Mouse (Mus musculus) limb, embryonic 10.5 days (tissue): ENCODE data around the gene Brd3. TPM values are rescaled to one million over a fixed set of nuclear protein-coding genes. Genes with fewer than 3 reads are reported as not detected.

Experiments used
- DNase-seq: peaks from one replicate; pipeline ENCODE4 v3.0.0-alpha.2; 2017; ENCODE audit warnings: low spot score
- H3K27ac ChIP-seq: fragments of 300-500 bp; sonication (generic); 2 replicates; pipeline ENCODE4 v1.5.1; 2016; ENCODE audit warnings: mild to moderate bottlenecking
- H3K27me3 ChIP-seq: fragments of 300-500 bp; sonication (generic); 2 replicates; pipeline ENCODE4 v1.6.1; 2016; ENCODE audit warnings: low read depth, mild to moderate bottlenecking; ENCODE audit not compliant: poor library complexity, severe bottlenecking
- H3K36me3 ChIP-seq: fragments of 300-500 bp; sonication (generic); 2 replicates; pipeline ENCODE4 v1.6.1; 2016; ENCODE audit warnings: mild to moderate bottlenecking, moderate library complexity
- H3K4me1 ChIP-seq: fragments of 300-500 bp; sonication (generic); 2 replicates; pipeline ENCODE4 v1.6.1; 2016
- H3K4me3 ChIP-seq: fragments of 300-500 bp; sonication (generic); 2 replicates; pipeline ENCODE4 v1.5.1; 2016; ENCODE audit warnings: mild to moderate bottlenecking, moderate library complexity
- H3K9me3 ChIP-seq: fragments of 300-500 bp; sonication (generic); replicated peaks from 2 replicates; pipeline ENCODE4 v1.6.1; 2016; ENCODE audit warnings: mild to moderate bottlenecking
- whole genome bisulfite sequencing: fragments of 180-500 bp; shearing (Covaris S2); methylation state at CpG from one replicate; pipeline ENCODE4 v1.1.7; 2016; 5-methylcytosine and 5-hydroxymethylcytosine counted together
- polyA plus RNA-seq: library from polyadenylated mRNA; unstranded; fragments of >200 nt; fragmentation: Nextera tagmentation; extraction: Ambion mirVana; gene quantifications from 2 replicates; pipeline ENCODE4 v1.2.1, GENCODE M21; 2016

Gene Brd3
- polyA plus RNA-seq, 1 experiment from 2014 or later = 193 TPM

DNA sequence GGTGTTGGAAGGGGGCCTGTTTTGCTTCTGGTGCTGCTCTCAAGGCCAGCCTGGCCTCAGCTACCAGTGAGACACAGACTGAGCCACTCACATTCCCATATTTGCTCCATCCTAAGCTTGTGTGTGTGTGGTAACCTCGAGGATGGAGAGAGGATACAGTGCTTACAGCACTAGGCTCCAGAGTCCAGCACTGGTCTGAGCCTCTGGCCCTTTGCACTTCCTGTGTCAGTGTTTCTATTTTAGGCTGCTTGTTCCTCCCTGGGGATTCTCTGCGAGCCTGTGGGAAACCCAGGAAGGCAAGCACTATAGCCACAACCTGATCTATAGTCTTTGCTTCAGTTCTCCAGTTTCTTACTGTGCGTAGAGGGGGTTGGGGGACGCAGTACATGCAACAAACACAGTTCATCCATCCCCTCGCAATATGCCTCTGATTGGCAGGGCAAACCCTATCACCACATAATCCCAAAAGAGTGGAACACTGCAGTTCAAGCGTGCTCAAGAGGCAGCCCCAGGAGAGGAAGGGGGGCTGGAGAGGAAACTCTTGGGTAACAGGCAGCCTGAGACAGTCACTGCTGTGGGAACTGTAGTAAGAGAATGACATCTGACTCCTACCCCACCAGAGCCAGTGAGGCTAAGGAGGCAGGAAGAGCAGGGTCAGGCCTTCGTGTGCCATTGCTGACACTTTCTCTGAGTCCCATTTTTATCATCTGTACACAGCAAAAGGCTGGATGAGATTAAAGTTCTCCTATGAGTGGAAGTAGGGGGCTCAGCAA lies 3.2 kb downstream of the Brd3 start:
- Histone ChIP-seq H3K27me3 (no peaks in the 10 kb centered on the region), H3K36me3 (no peaks in the 10 kb centered on the region), H3K4me1 (peaks cover 27% of the 10 kb centered on the region), H3K9me3 (no peaks in the 10 kb centered on the region), H3K27ac (peak overlapping the region; percentile 51), H3K4me3 (no peak overlapping the region)
- WGBS = 73% methylated on average over 7 of the region's 7 CpGs
- DNase-seq = no peak

DNA sequence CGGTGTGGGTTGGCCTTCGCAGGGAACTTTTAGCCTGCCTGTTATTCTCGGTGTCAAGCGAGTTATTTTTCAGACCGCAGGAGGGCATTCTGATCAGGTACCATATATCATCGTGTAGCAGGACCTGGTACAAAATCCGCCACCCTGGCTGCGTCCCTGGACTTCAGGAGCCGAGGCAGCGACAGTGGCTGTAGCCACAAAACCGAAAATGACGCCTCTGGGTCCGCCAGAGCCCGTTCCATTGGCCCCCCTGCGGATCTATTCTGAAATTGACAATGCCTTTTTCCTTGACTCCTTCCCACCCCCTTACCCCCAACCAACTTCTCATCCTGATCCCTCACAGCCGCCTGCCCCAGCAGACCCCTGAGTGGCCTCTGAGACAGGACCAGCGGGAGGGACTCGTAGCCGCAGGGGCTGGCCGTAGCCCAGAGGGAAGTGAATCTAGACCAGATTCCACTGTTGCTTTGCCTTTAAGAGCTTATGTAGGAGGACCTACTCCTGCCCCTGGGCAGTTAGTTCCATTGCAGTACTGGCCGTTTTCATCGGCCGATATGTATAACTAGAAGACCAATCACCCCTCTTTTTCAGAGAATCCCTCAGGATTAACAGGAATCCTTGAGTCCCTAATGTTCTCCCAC lies 11.0 kb downstream of the Brd3 start:
- Histone ChIP-seq H3K27me3 (no peaks in the 10 kb centered on the region), H3K9me3 (no peaks in the 10 kb centered on the region; the same call in 1 of the 2 replicates), H3K4me1 (peaks cover 6% of the 10 kb centered on the region; the same call in 1 of the 2 replicates), H3K36me3 (no peaks in the 10 kb centered on the region), H3K27ac (peak overlapping the region; percentile 53; the same call in 1 of the 2 replicates), H3K4me3 (peak overlapping the region; percentile 32)
- 63% methylated on average over 23 of the region's 23 CpGs for WGBS
- DNase-seq = peak; percentile 52

DNA sequence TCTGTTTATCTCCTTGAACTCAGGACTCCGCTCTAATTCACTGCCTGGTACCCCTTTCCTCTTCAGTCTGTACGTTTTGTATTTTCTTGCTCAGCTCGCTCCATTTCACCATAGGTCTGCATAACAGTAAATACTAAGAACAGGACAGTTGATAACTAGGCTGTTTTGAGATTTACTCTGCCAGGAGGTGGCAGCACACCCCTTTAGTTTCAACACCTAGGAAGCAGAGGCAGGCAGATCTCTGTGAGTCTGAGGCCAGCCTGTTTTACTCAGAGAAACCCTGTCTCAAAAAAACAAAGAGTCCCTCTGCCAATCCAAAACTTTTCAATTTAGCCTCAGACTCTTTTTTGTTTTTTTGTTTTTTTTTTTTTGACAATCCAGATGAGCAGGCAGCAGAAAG lies 13.5 kb downstream of the Brd3 start:
- no peak for DNase-seq
- no peaks in the 10 kb centered on the region; the same call in 1 of the 2 replicates for H3K9me3 ChIP-seq
- 94% methylated on average over 3 of the region's 3 CpGs for WGBS
- peaks cover 6% of the 10 kb centered on the region; the same call in 1 of the 2 replicates for H3K4me1 ChIP-seq
- no peaks in the 10 kb centered on the region for H3K36me3 ChIP-seq
- H3K4me3 ChIP-seq = no peak overlapping the region
- H3K27ac ChIP-seq = no peak overlapping the region
- no peaks in the 10 kb centered on the region for H3K27me3 ChIP-seq

GRCm38 (mm10) chr2:27490939-27491338 lies 16.5 kb downstream of the Brd3 start:
- 91% methylated on average over 2 of the region's 2 CpGs for WGBS
- H3K27ac ChIP-seq = no peak overlapping the region
- H3K36me3 ChIP-seq = no peaks in the 10 kb centered on the region
- DNase-seq = no peak
- H3K4me3 ChIP-seq = no peak overlapping the region
- no peaks in the 10 kb centered on the region for H3K27me3 ChIP-seq
- H3K4me1 ChIP-seq = peaks cover 3% of the 10 kb centered on the region; the same call in 1 of the 2 replicates
- no peaks in the 10 kb centered on the region for H3K9me3 ChIP-seq

GRCm38 (mm10) chr2:27488362-27488761 lies 19.1 kb downstream of the Brd3 start:
- Histone ChIP-seq H3K27me3 (no peaks in the 10 kb centered on the region), H3K9me3 (no peaks in the 10 kb centered on the region), H3K4me3 (no peak overlapping the region), H3K36me3 (no peaks in the 10 kb centered on the region), H3K4me1 (no peaks in the 10 kb centered on the region), H3K27ac (no peak overlapping the region)
- DNase-seq = no peak
- 100% methylated on average over 1 of the region's 1 CpGs for WGBS

DNA sequence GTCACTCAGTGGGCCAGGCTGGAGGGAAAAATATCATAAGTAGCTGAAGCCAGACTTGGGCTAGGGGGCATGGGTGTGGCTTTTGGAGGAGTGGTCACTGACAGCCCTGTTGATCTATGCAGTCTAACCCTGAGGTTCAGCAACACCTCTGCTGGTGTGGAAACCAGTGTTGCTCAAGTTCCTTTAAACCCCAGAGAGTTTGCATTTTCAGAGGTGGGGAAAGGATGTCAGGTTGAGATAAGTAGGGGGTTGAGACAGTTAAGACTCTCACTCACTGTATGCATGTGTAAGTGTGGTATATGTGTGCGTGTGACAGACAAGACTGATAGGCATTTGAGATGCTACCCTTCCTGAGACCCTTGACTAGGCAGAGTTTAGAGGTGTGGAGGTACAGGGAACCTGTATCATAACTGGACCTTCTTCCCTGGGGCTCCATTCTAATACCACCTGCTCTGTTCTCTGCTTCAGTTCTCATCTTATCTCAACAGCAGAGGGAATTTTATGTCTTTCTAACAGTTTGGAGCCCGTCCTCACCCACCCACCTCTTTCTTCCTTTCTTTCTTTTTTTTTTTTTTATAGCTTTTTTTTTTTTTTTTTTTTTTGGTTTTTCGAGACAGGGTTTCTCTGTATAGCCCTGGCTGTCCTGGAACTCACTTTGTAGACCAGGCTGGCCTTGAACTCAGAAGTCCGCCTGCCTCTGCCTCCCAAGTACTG lies 20.0 kb downstream of the Brd3 start:
- Histone ChIP-seq H3K27ac (no peak overlapping the region), H3K9me3 (no peaks in the 10 kb centered on the region), H3K36me3 (no peaks in the 10 kb centered on the region), H3K4me1 (no peaks in the 10 kb centered on the region), H3K27me3 (no peaks in the 10 kb centered on the region), H3K4me3 (no peak overlapping the region)
- no peak for DNase-seq
- WGBS = 84% methylated on average over 3 of the region's 4 CpGs

DNA sequence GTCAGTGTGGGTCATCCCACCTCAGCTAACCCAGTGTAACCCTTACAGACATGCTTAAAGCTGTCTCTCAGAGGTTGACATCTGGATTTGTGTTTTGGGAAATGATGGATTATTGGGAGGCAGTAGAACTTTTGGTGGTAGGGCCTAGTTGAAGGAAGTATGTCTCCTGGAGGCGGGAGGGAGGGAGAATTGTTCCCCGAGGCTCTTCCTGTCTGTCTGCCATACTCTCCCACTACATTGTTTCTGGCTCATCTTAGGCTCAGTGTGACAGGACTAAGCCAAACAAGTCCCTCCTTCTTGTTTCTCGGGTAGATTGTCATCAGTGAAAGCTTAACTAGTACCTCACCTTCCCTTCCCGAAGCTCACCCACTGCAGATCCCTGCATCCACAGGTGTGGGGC lies 20.7 kb downstream of the Brd3 start:
- no peak for DNase-seq
- Histone ChIP-seq H3K4me1 (no peaks in the 10 kb centered on the region), H3K36me3 (no peaks in the 10 kb centered on the region), H3K27ac (no peak overlapping the region), H3K27me3 (no peaks in the 10 kb centered on the region), H3K9me3 (no peaks in the 10 kb centered on the region), H3K4me3 (no peak overlapping the region)
- 68% methylated on average over 4 of the region's 4 CpGs for WGBS

GRCm38 (mm10) chr2:27482265-27482861 lies 25.1 kb downstream of the Brd3 start:
- WGBS = 90% methylated on average over 7 of the region's 7 CpGs

DNA sequence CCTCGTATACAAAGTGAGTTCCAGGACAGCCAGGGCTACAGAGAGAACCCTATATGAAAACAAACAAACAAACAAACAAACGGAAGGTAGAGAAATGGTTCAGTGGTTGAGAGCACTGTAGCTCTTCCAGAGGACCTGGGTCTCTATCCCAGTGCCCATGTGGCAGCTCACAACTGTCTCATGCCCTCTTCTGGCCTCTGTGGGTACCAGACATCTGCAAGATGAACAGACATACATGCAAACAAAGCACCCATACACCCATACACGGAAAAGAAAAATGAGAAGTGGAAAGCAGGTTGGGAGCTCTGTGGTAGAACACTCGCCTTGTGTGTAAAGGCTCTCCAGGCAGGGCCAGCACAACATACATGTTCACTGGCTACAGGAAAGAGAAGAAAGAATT lies 27.1 kb downstream of the Brd3 start:
- Histone ChIP-seq H3K4me3 (no peak overlapping the region), H3K36me3 (no peaks in the 10 kb centered on the region), H3K9me3 (no peaks in the 10 kb centered on the region), H3K27ac (no peak overlapping the region), H3K27me3 (no peaks in the 10 kb centered on the region), H3K4me1 (peaks cover 8% of the 10 kb centered on the region)
- no peak for DNase-seq
- 79% methylated on average over 4 of the region's 4 CpGs for WGBS

More at GRCm38 (mm10) chr2:27482265-27482861, 25.1 kb downstream of the Brd3 start:
- Histone ChIP-seq H3K36me3 (no peaks in the 10 kb centered on the region), H3K27ac (no peak overlapping the region), H3K4me3 (no peak overlapping the region), H3K27me3 (no peaks in the 10 kb centered on the region), H3K9me3 (no peaks in the 10 kb centered on the region), H3K4me1 (no peaks in the 10 kb centered on the region)
- DNase-seq = no peak

DNA sequence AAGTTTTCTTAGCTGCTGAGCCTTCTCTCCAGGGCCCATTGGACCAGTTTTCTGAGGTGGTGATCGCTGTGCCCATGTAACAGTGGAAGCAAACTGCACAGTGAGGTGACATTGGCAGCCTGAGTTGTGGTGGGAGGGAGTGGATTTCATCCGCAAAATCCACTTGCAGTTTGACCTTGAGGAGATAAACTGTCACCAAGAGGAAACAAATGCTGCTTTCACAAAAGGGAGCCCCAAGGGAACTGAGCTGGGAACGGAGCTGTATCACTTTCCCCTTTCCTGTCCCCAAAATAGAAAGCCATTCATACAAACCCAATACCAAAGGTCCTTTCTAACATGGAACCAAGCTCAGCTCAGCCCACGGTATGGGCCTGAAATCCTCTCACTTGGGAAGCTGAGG lies 27.6 kb downstream of the Brd3 start:
- WGBS = 87% methylated on average over 4 of the region's 4 CpGs

GRCm38 (mm10) chr2:27476303-27477192 lies 30.9 kb downstream of the Brd3 start:
- Histone ChIP-seq H3K27me3 (no peaks in the 10 kb centered on the region), H3K36me3 (peaks cover 19% of the 10 kb centered on the region), H3K4me1 (peaks cover 37% of the 10 kb centered on the region), H3K9me3 (no peaks in the 10 kb centered on the region), H3K27ac (peak overlapping the region; percentile 99), H3K4me3 (peak overlapping the region; percentile 83)
- WGBS = 37% methylated on average over 11 of the region's 11 CpGs
- no peak for DNase-seq

More for the DNA sequence above, 27.6 kb downstream of the Brd3 start:
- no peaks in the 10 kb centered on the region for H3K9me3 ChIP-seq
- no peaks in the 10 kb centered on the region for H3K36me3 ChIP-seq
- no peak overlapping the region for H3K27ac ChIP-seq
- no peak for DNase-seq
- H3K4me1 ChIP-seq = peaks cover 8% of the 10 kb centered on the region
- H3K27me3 ChIP-seq = no peaks in the 10 kb centered on the region
- no peak overlapping the region for H3K4me3 ChIP-seq
